Mouse (Mus musculus) myocyte (in vitro differentiated cells): ENCODE measurements around the gene Chmp5. TPM values are rescaled to one million over a fixed set of nuclear protein-coding genes. Genes with fewer than 3 reads are reported as not detected.

Experiments used
- H3K27me3 ChIP-seq: one replicate; pipeline ENCODE4 v1.6.1; 2011; ENCODE audit not compliant: control insufficient read depth, insufficient read depth, insufficient read length
- H3K36me3 ChIP-seq: one replicate; pipeline ENCODE4 v1.6.1; 2011; ENCODE audit not compliant: control insufficient read depth, insufficient read depth
- H3K4me2 ChIP-seq: one replicate; pipeline ENCODE4 v1.6.1; 2011; ENCODE audit warnings: low read depth, control low read depth
- H3K4me3 ChIP-seq: one replicate; pipeline ENCODE4 v1.5.1; 2011; ENCODE audit warnings: mild to moderate bottlenecking, control low read depth, moderate library complexity
- H3K79me2 ChIP-seq: one replicate; pipeline ENCODE4 v1.6.1; 2011; ENCODE audit not compliant: control insufficient read depth, insufficient read depth
- H3ac ChIP-seq: one replicate; pipeline ENCODE4 v1.6.1; 2011; ENCODE audit not compliant: control insufficient read depth, insufficient read length
- CEBPB ChIP-seq: IDR thresholded peaks from 2 replicates; pipeline ENCODE4 v1.6.1; 2011; ENCODE audit warnings: mild to moderate bottlenecking, moderate library complexity; ENCODE audit not compliant: poor library complexity, insufficient read depth, severe bottlenecking
- E2F4 ChIP-seq: IDR thresholded peaks from one replicate; pipeline ENCODE4 v1.6.1; 2011; ENCODE audit warnings: mild to moderate bottlenecking, control low read depth, moderate library complexity; ENCODE audit not compliant: insufficient read depth
- MAX ChIP-seq: IDR thresholded peaks from one replicate; pipeline ENCODE4 v1.6.1; 2011; ENCODE audit warnings: low read depth, mild to moderate bottlenecking, control low read depth
- MYOD1 ChIP-seq, 3 experiments: IDR thresholded peaks; one replicate each; pipeline ENCODE4 v1.6.1; 2011; ENCODE audit warnings: control low read depth in 2 of 3, low read depth in 2 of 3, mild to moderate bottlenecking in 2 of 3, moderate library complexity in 1 of 3; ENCODE audit not compliant: insufficient read length in 2 of 3, control insufficient read depth in 1 of 3
- MYOG ChIP-seq, 3 experiments: IDR thresholded peaks; one replicate each; pipeline ENCODE4 v1.6.1; 2011; ENCODE audit warnings: control low read depth in 2 of 3, low read depth in 2 of 3, mild to moderate bottlenecking in 2 of 3; ENCODE audit not compliant: insufficient read length in 2 of 3, control insufficient read depth in 1 of 3, insufficient read depth in 1 of 3
- POLR2A ChIP-seq: IDR thresholded peaks from one replicate; pipeline ENCODE4 v1.6.1; 2011; ENCODE audit warnings: low read depth, mild to moderate bottlenecking, control low read depth, moderate library complexity; ENCODE audit not compliant: insufficient read length
- POLR2AphosphoS2 ChIP-seq: IDR thresholded peaks from one replicate; pipeline ENCODE4 v1.6.1; 2011; ENCODE audit warnings: low read depth, control low read depth; ENCODE audit not compliant: insufficient read length
- REST ChIP-seq: IDR thresholded peaks from one replicate; pipeline ENCODE4 v1.6.1; 2011; ENCODE audit warnings: mild to moderate bottlenecking, control low read depth, moderate library complexity; ENCODE audit not compliant: insufficient read depth, insufficient read length
- SRF ChIP-seq: IDR thresholded peaks from one replicate; pipeline ENCODE4 v1.6.1; 2011; ENCODE audit warnings: low read depth; ENCODE audit not compliant: control insufficient read depth, insufficient read length
- TCF12 ChIP-seq: IDR thresholded peaks from one replicate; pipeline ENCODE4 v1.6.1; 2011; ENCODE audit warnings: mild to moderate bottlenecking, control low read depth; ENCODE audit not compliant: poor library complexity, insufficient read depth, severe bottlenecking
- TCF3 ChIP-seq: IDR thresholded peaks from one replicate; pipeline ENCODE4 v1.6.1; 2011; ENCODE audit warnings: low read depth, control low read depth; ENCODE audit not compliant: insufficient read length
- USF1 ChIP-seq: IDR thresholded peaks from one replicate; pipeline ENCODE4 v1.6.1; 2011; ENCODE audit warnings: low read depth, mild to moderate bottlenecking, control low read depth, moderate library complexity
- polyA plus RNA-seq: library from polyadenylated mRNA; unstranded; fragments of >200 nt; fragmentation: generic; extraction: Trizol; gene quantifications from one replicate; pipeline ENCODE4 v1.2.1, GENCODE M21; 2012; ENCODE audit warnings: missing spikeins

The Chmp5 gene
- polyA plus RNA-seq, result 62.2 TPM

DNA sequence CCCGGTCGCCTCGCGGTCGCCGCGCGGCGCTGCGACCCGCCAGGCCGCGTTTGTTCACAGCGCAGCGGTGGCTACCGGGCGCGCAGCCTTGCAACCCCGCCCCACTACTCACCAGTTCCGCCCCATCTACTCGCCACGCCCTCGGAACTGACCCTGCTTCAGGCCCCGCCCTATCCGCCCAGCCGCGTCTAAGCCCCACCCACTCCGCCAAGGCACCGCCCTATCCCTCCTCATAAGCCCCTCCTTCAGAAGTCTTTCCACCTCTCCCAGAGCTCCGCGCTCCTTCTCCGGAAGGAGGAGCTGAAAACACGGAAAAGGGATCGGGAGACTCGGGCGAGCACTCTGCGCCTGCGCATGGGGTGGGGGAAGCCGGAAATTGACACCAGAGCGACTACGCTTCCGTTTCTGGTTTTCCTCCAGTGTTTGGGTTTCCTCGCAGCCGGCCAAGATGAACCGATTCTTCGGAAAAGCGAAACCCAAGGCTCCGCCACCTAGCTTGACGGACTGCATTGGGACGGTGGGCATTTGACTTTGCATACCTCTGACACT is at the start of gene Chmp5, which contains the start of gene Bag1:
TSS of gene Chmp5 (plus strand) at position 248 of the 549 bp plus-strand sequence.
TSS of gene Bag1 (minus strand) at position 135 of the 549 bp plus-strand sequence.
- Histone ChIP-seq H3K36me3 (peaks cover 34% of the 10 kb centered on the region), H3ac (peak within 1 kb of the TSS; percentile 80), H3K79me2 (peaks cover 43% of the 10 kb centered on the region), H3K4me3 (peak within 1 kb of the TSS; percentile 61), H3K27me3 (no peaks in the 10 kb centered on the region), H3K4me2 (peak within 1 kb of the TSS; percentile 82)
- no peak for TF ChIP-seq REST
- no peak for TF ChIP-seq CEBPB
- TF ChIP-seq TCF12, result no peak
- no peak for TF ChIP-seq MAX
- TF ChIP-seq E2F4, result no peak
- peak; percentile 41 for TF ChIP-seq SRF
- no peak for TF ChIP-seq USF1
- TF ChIP-seq POLR2A, result peak; percentile 98
- peak; percentile 92 for TF ChIP-seq POLR2AphosphoS2
- no peak for TF ChIP-seq TCF3
- no peak for TF ChIP-seq MYOD1 (IDR thresholded peaks at IDR 0.05; ENCODE audit: control insufficient read depth in 1 of 3, insufficient read length in 2 of 3, low read depth in 2 of 3)
- TF ChIP-seq MYOG (IDR thresholded peaks at IDR 0.05; ENCODE audit: control insufficient read depth in 1 of 3, insufficient read depth in 1 of 3, insufficient read length in 2 of 3, low read depth in 2 of 3), result no peak

DNA sequence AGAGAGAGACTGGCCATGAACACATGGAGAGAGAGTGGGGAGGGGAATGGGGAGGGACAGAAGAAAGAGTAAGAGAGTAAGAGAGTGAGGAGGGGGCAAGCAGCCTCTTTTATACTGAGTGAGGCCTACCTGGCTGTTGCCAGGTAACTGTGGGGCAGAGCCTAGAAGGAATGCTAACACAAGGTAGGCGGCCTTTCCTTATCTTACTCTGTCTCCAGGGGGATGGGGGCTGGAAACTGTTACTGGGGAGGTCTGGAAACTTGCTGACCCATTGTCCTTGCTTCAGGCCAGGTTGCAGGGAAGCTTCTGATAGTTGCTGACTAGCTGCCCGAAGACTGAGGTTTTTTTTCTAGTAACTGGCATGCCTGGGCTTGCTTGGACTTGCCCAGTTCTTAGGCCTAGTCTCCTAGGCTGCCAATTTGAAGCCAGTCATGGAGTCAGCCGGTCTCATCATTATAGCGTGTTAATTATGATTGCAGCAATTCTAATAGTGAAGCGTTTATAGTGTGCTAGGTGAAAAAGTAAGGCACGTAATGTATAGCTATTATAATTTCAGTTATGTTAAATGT is 49.6 kb upstream of the Chmp5 start:
- no peaks in the 10 kb centered on the region for H3K27me3 ChIP-seq
- TF ChIP-seq CEBPB (no peak), POLR2AphosphoS2 (no peak), POLR2A (no peak), REST (no peak), TCF3 (no peak), E2F4 (no peak), MYOD1 (IDR thresholded peaks at IDR 0.05; ENCODE audit: control insufficient read depth in 1 of 3, insufficient read length in 2 of 3, low read depth in 2 of 3) (no peak), MYOG (IDR thresholded peaks at IDR 0.05; ENCODE audit: control insufficient read depth in 1 of 3, insufficient read depth in 1 of 3, insufficient read length in 2 of 3, low read depth in 2 of 3) (no peak), SRF (no peak), USF1 (no peak), MAX (no peak)
- no peaks in the 10 kb centered on the region for H3K36me3 ChIP-seq

DNA sequence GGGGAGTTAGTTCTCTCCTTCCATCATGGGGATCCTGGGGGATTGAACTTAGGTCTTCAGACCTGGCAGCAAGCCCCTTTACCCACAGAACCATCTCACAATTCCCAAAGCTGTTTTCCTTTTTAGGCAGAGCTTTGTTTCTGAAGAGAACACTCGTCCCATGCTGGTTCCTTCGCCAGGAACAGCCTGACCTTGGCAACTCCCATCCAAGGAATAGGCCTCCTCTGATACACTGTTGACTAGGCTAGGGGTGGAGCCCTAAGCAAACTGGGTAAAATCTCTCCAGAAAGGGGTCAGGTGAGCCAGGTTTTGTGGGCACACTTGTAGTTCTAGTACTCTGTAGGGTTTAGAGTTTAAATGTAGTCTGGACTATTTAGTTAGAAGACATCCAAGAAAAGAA is 48.9 kb upstream of the Chmp5 start:
- H3K4me2 ChIP-seq, result no peak overlapping the region
- no peaks in the 10 kb centered on the region for H3K36me3 ChIP-seq
- no peak overlapping the region for H3ac ChIP-seq
- H3K4me3 ChIP-seq, result no peak overlapping the region
- no peaks in the 10 kb centered on the region for H3K27me3 ChIP-seq
- H3K79me2 ChIP-seq, result no peaks in the 10 kb centered on the region
- TF ChIP-seq SRF, result no peak
- no peak for TF ChIP-seq TCF12
- no peak for TF ChIP-seq CEBPB
- no peak for TF ChIP-seq TCF3
- TF ChIP-seq POLR2AphosphoS2, result no peak
- no peak for TF ChIP-seq REST
- TF ChIP-seq MAX, result no peak
- no peak for TF ChIP-seq USF1
- no peak for TF ChIP-seq POLR2A
- no peak for TF ChIP-seq MYOG (IDR thresholded peaks at IDR 0.05; ENCODE audit: control insufficient read depth in 1 of 3, insufficient read depth in 1 of 3, insufficient read length in 2 of 3, low read depth in 2 of 3)
- TF ChIP-seq E2F4, result no peak

More for the DNA sequence above, 49.6 kb upstream of the Chmp5 start:
- no peak overlapping the region for H3K4me3 ChIP-seq
- no peaks in the 10 kb centered on the region for H3K79me2 ChIP-seq
- no peak overlapping the region for H3ac ChIP-seq
- H3K4me2 ChIP-seq, result no peak overlapping the region

DNA sequence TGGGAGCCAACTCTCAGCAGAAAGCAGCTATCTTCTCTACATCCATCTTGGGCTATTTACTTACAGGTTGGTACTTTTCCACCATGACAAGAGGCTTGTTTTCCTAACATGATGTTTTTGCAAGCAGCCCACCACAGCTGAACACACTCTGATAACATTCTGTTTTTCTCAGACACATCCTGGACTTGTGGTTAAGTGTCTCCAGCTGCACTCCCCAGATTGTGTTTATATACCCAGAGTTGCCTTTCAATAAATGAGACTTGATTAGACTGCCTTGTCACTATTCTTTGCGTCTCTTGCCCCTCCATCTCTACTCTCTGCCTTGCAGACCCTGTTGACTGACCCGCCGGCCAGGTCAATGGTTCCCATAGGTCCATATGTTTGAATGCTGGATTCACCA is 48.1 kb upstream of the Chmp5 start:
- Histone ChIP-seq H3K79me2 (no peaks in the 10 kb centered on the region), H3K36me3 (no peaks in the 10 kb centered on the region), H3K4me3 (no peak overlapping the region), H3K4me2 (no peak overlapping the region), H3ac (no peak overlapping the region), H3K27me3 (no peaks in the 10 kb centered on the region)
- TF ChIP-seq MYOD1 (IDR thresholded peaks at IDR 0.05; ENCODE audit: control insufficient read depth in 1 of 3, insufficient read length in 2 of 3, low read depth in 2 of 3), result no peak
- no peak for TF ChIP-seq MAX
- no peak for TF ChIP-seq CEBPB
- TF ChIP-seq E2F4, result no peak
- no peak for TF ChIP-seq TCF12
- TF ChIP-seq USF1, result no peak
- TF ChIP-seq MYOG (IDR thresholded peaks at IDR 0.05; ENCODE audit: control insufficient read depth in 1 of 3, insufficient read depth in 1 of 3, insufficient read length in 2 of 3, low read depth in 2 of 3), result no peak
- TF ChIP-seq REST, result no peak
- TF ChIP-seq SRF, result no peak
- no peak for TF ChIP-seq TCF3
- no peak for TF ChIP-seq POLR2A
- TF ChIP-seq POLR2AphosphoS2, result no peak
